Mouse (Mus musculus): ENCODE measurements at regions not wholly inside any gene's neighbourhood (a gene's known extent, or its start where the extent isn't known, plus 50 kb on each side); places are given as distances from the start of the nearest gene placed in this dataset.

DNA sequence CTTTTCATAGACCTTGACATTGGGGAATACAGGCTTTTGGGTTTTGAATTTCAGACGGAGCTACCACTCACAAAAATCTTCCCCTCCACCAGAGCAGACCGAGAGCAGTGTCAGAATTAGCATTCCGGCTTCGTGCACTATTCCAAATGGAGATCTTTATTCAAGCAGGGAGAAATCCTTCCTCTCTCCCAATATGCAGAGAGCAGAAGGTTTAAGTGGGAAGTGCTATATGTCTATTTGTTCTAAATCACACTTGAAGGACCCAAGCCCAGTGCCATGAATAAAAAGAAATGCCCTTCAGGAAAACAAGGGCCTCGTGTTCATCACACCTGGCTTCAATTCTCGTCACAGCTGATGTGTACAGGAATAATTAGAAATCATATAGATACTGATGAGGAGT is 426.3 kb downstream of the Gbe1 start:
- Histone ChIP-seq H3K4me1 (ENCODE audit: control insufficient read depth in 1 of 2, insufficient read depth in 2 of 2) (no peaks in the 10 kb centered on the region), H3K4me3 (replicated peaks in 1 of 3; ENCODE audit: low read depth in 2 of 3, low read length in 2 of 3, poor library complexity in 1 of 3) (no peak overlapping the region)
- in situ Hi-C loops (cut with MboI; ENCODE audit: low pct_ligation_motif_present, low pct_unique_long_range_greater_than_20kb, low sequenced_read_pairs), result no loop called here

DNA sequence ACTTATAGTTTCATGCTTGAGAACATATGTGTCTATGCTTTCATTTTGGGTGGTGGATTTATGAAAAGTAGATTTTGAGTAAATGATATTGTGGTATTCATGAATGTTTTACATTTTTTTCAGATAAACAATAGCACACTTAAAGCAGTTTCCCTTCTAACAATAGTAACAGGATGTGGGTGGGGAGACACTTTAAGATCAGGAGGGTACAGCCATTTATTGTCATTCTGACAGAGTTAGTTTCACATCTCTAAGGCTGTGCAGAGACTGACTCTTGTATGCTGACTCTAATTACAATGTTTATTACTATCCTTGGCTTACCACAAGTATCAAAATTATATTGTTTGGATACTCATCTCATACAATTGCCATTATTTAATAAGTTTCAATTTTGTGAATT is 440.5 kb downstream of the Gbe1 start:
- in situ Hi-C loops (cut with MboI; ENCODE audit: low pct_ligation_motif_present, low pct_unique_long_range_greater_than_20kb, low sequenced_read_pairs), result no loop called here
- no peak overlapping the region for H3K4me2 ChIP-seq (ENCODE audit: insufficient read depth, low read depth, poor library complexity, severe bottlenecking)
- peaks cover 37% of the 10 kb centered on the region for H3K9me3 ChIP-seq (replicated peaks; ENCODE audit: low read length)
- DNase-seq (ENCODE audit: extremely low read depth), result no peak
- H3K36me3 ChIP-seq (replicated peaks in 1 of 2; ENCODE audit: control insufficient read depth in 1 of 2, insufficient read depth in 1 of 2, low read length in 1 of 2), result no peaks in the 10 kb centered on the region
- no peaks in the 10 kb centered on the region for H3K79me2 ChIP-seq (replicated peaks; ENCODE audit: control insufficient read depth, extremely low read depth, insufficient read depth, poor library complexity, severe bottlenecking)
- no peak overlapping the region for H3K9ac ChIP-seq (ENCODE audit: insufficient read depth, low read depth)
- H3K27ac ChIP-seq (ENCODE audit: insufficient read depth, low read depth), result no peak overlapping the region
- no peak overlapping the region for H3K4me3 ChIP-seq (replicated peaks in 1 of 3; ENCODE audit: low read depth in 2 of 3, low read length in 2 of 3, poor library complexity in 1 of 3)
- dilution Hi-C loops (cut with MboI; ENCODE audit: extremely low pct_ligation_motif_present, extremely low pct_unique_long_range_greater_than_20kb, low sequenced_read_pairs), result no loop called here
- TF ChIP-seq NRF1 (IDR thresholded peaks at IDR 0.05; ENCODE audit: low read depth, low read length), result no peak
- TF ChIP-seq ELF1 (IDR thresholded peaks at IDR 0.05; ENCODE audit: low read depth, low read length), result no peak
- TF ChIP-seq ZKSCAN1 (IDR thresholded peaks at IDR 0.05; ENCODE audit: borderline replicate concordance, low read depth, low read length), result no peak
- TF ChIP-seq GABPA (IDR thresholded peaks at IDR 0.05; ENCODE audit: insufficient replicate concordance, low read depth, low read length), result no peak
- H3K4me1 ChIP-seq (ENCODE audit: control insufficient read depth in 1 of 2, insufficient read depth in 2 of 2), result no peaks in the 10 kb centered on the region
- H3K27me3 ChIP-seq (replicated peaks), result no peaks in the 10 kb centered on the region

More for the DNA sequence above, 426.3 kb downstream of the Gbe1 start:
- Histone ChIP-seq H3K4me2 (ENCODE audit: insufficient read depth, low read depth, poor library complexity, severe bottlenecking) (no peak overlapping the region), H3K27me3 (replicated peaks) (no peaks in the 10 kb centered on the region), H3K9ac (ENCODE audit: insufficient read depth, low read depth) (no peak overlapping the region), H3K36me3 (replicated peaks in 1 of 2; ENCODE audit: control insufficient read depth in 1 of 2, insufficient read depth in 1 of 2, low read length in 1 of 2) (no peaks in the 10 kb centered on the region), H3K9me3 (replicated peaks; ENCODE audit: low read length) (peaks cover 32% of the 10 kb centered on the region), H3K79me2 (replicated peaks; ENCODE audit: control insufficient read depth, extremely low read depth, insufficient read depth, poor library complexity, severe bottlenecking) (no peaks in the 10 kb centered on the region), H3K27ac (ENCODE audit: insufficient read depth, low read depth) (no peak overlapping the region)
- no peak for DNase-seq (ENCODE audit: extremely low read depth)
- dilution Hi-C loops (cut with MboI; ENCODE audit: extremely low pct_ligation_motif_present, extremely low pct_unique_long_range_greater_than_20kb, low sequenced_read_pairs), result no loop called here
- TF ChIP-seq RCOR1 (conservative IDR thresholded peaks at IDR 0.05; ENCODE audit: low read depth, low read length), result no peak
- TF ChIP-seq ZKSCAN1 (IDR thresholded peaks at IDR 0.05; ENCODE audit: borderline replicate concordance, low read depth, low read length), result no peak

GRCm38 (mm10) chr16:70798061-70798460 is 484.3 kb downstream of the Gbe1 start:
- no peak for DNase-seq (ENCODE audit: extremely low read depth)
- in situ Hi-C loops (cut with MboI; ENCODE audit: low pct_ligation_motif_present, low pct_unique_long_range_greater_than_20kb, low sequenced_read_pairs), result no loop called here
- H3K27me3 ChIP-seq (replicated peaks), result no peaks in the 10 kb centered on the region
- H3K9ac ChIP-seq (ENCODE audit: insufficient read depth, low read depth), result no peak overlapping the region
- H3K9me3 ChIP-seq (replicated peaks; ENCODE audit: low read length), result peaks cover 39% of the 10 kb centered on the region
- H3K27ac ChIP-seq (ENCODE audit: insufficient read depth, low read depth), result no peak overlapping the region
- TF ChIP-seq IRF4 (IDR thresholded peaks at IDR 0.05; ENCODE audit: low read depth, low read length), result no peak
- no peak for TF ChIP-seq TCF12 (IDR thresholded peaks at IDR 0.05; ENCODE audit: low read depth, low read length)
- no peak for TF ChIP-seq CTCF (conservative IDR thresholded peaks at IDR 0.05 in 1 of 2, IDR thresholded peaks at IDR 0.05 in 1 of 2; ENCODE audit: low read depth in 2 of 2, low read length in 2 of 2)
- TF ChIP-seq RAD21 (IDR thresholded peaks at IDR 0.05; ENCODE audit: low read depth, low read length), result no peak
- no peak for TF ChIP-seq SIN3A (IDR thresholded peaks at IDR 0.05; ENCODE audit: low read length)
- TF ChIP-seq POLR2A (IDR thresholded peaks at IDR 0.05; ENCODE audit: low read depth, low read length), result no peak
- TF ChIP-seq MAX (IDR thresholded peaks at IDR 0.05; ENCODE audit: low read length), result no peak
- no peak for TF ChIP-seq KAT2A (IDR thresholded peaks at IDR 0.05; ENCODE audit: insufficient replicate concordance, low read length)
- TF ChIP-seq TBP (conservative IDR thresholded peaks at IDR 0.05; ENCODE audit: low read depth, low read length), result no peak
- TF ChIP-seq UBTF (IDR thresholded peaks at IDR 0.05; ENCODE audit: low read depth, low read length), result no peak
- TF ChIP-seq MAZ (IDR thresholded peaks at IDR 0.05; ENCODE audit: low read depth, low read length), result no peak
- no peak for TF ChIP-seq USF2 (conservative IDR thresholded peaks at IDR 0.05; ENCODE audit: low read depth, low read length)
- no peak for TF ChIP-seq CHD2 (IDR thresholded peaks at IDR 0.05; ENCODE audit: low read length)
- TF ChIP-seq HCFC1 (IDR thresholded peaks at IDR 0.05; ENCODE audit: low read depth, low read length), result no peak
- no peak for TF ChIP-seq GABPA (IDR thresholded peaks at IDR 0.05; ENCODE audit: insufficient replicate concordance, low read depth, low read length)
- TF ChIP-seq MAFK (IDR thresholded peaks at IDR 0.05; ENCODE audit: insufficient replicate concordance, low read length), result no peak
- dilution Hi-C loops (cut with MboI; ENCODE audit: extremely low pct_ligation_motif_present, extremely low pct_unique_long_range_greater_than_20kb, low sequenced_read_pairs), result no loop called here
- no peak overlapping the region for H3K4me2 ChIP-seq (ENCODE audit: insufficient read depth, low read depth, poor library complexity, severe bottlenecking)
- H3K4me3 ChIP-seq (replicated peaks in 1 of 3; ENCODE audit: low read depth in 2 of 3, low read length in 2 of 3, poor library complexity in 1 of 3), result no peak overlapping the region
- no peaks in the 10 kb centered on the region for H3K36me3 ChIP-seq (replicated peaks in 1 of 2; ENCODE audit: control insufficient read depth in 1 of 2, insufficient read depth in 1 of 2, low read length in 1 of 2)
- no peaks in the 10 kb centered on the region for H3K79me2 ChIP-seq (replicated peaks; ENCODE audit: control insufficient read depth, extremely low read depth, insufficient read depth, poor library complexity, severe bottlenecking)
- no peaks in the 10 kb centered on the region for H3K4me1 ChIP-seq (ENCODE audit: control insufficient read depth in 1 of 2, insufficient read depth in 2 of 2)
